Mouse (Mus musculus) brain, embryonic 14.5 days (tissue): Measurements from ENCODE around the gene Cstf3.

Source experiments
- CTCF ChIP-seq: fragments of 200-500 bp; IDR thresholded peaks from 2 replicates; pipeline ENCODE4 v1.5.1; 2012; ENCODE audit warnings: inconsistent platforms, mild to moderate bottlenecking, moderate library complexity, borderline replicate concordance; ENCODE audit not compliant: insufficient read depth, insufficient read length; ENCODE audit errors: extremely low read depth
- POLR2A ChIP-seq: fragments of 200-500 bp; IDR thresholded peaks from 2 replicates; pipeline ENCODE4 v1.6.1; 2012; ENCODE audit warnings: mild to moderate bottlenecking, inconsistent platforms, borderline replicate concordance; ENCODE audit not compliant: poor library complexity, insufficient read depth, insufficient read length, severe bottlenecking; ENCODE audit errors: extremely low read depth

DNA sequence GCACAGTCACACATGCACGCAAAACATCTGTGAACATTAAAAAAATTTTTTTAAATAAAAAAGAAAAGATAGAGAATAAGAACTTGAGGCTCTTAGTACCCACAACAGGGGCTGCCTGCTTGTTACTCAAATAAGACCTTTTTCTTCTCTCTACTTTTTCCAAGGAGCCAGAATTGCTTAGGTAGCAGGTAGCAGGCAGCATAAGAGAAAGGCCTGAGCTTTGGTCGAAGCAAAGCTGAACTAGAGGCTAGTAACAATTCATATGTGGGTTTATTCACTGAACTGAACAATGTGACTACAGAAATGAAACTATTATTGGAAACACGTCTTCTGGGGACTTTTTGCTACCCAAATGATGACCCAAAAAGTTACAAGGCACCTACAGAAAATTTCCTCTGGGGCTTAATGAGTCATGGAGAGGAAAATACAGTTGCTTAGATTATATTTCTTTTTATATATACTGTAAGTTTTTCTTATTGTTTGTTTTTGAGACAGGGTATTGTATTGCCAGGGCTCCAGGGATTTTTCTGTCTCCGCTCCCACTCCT lies 28.3 kb upstream of the Cstf3 start:
- TF ChIP-seq CTCF, result no peak
- no peak for TF ChIP-seq POLR2A
